Mouse (Mus musculus): ENCODE data around the gene Hspa2.
"Not testable (repeated sequence)": the region's sequence is repeated elsewhere in the genome, so short reads cannot be mapped to it uniquely, and the experiment has no call there.

The Hspa2 gene

GRCm38 (mm10) chr12:76434111-76434510 is 30.1 kb downstream of the Hspa2 start:
- no peak for DNase-seq (ENCODE audit: low spot score)

DNA sequence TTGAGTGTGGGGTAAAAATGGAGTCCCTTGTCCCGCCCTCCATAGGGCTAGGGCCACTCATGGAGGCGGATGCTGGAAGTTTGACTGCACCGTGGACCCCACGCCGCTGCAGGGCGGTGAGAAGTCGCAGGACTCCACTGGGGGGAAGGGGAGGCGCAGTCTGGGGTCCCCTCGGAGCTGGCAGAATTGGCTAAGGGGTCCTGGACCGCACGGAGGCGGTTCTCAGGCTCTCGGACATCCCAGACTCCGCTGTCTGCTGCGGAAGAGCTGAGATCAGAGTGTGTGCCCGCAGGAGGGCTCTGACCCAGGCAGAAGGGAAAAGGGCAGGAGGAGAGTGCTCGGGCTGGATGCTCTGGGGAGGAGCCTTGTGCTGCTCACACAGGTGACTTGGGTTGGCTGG is 31.1 kb downstream of the Hspa2 start:
- no peak for DNase-seq (ENCODE audit: low spot score)

DNA sequence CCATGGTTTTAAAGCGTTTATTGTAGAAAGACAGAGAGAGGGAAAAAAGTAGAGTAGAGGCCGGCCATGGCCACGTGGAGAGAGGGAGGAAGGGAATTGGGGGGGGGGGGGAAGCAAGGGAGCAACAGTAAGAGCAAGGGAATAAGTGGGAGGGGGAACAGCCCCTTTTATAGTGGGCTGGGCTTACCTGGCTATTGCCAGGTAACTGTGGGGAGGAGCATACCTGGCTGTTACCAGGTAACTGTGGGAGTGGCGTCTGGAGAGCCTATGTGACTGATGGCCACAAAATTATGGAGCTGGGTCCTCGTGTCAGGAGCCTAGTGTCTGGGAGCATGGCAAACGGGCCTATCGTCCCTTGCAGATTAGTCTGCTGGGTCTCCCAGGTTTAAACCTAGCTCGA is 31.6 kb downstream of the Hspa2 start:
- DNase-seq (ENCODE audit: low spot score) = no peak

GRCm38 (mm10) chr12:76443488-76443887 is 39.5 kb downstream of the Hspa2 start:
- DNase-seq (ENCODE audit: low spot score) = not testable (repeated sequence)

DNA sequence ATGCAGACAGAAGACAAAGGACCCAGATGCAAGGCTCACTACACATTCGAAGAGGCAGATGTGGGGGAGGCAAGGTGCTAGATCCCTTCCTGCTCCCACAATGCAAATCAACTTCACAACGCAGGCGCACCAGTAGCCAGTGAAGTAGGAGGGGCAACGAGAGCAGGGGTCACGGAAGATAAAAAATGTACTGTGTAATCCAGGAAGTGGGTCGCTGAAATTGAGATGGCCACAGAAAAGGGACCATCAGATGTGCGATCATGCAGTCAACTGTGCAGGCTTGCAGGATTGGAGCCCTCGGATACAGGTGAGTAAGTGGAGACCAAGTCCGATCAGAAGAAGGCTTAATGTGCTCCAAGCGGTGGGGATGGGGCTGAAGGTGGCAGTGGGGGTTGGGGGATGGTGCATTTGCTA is 40.4 kb downstream of the Hspa2 start:
- peak; percentile 81 for DNase-seq (ENCODE audit: low spot score)

DNA sequence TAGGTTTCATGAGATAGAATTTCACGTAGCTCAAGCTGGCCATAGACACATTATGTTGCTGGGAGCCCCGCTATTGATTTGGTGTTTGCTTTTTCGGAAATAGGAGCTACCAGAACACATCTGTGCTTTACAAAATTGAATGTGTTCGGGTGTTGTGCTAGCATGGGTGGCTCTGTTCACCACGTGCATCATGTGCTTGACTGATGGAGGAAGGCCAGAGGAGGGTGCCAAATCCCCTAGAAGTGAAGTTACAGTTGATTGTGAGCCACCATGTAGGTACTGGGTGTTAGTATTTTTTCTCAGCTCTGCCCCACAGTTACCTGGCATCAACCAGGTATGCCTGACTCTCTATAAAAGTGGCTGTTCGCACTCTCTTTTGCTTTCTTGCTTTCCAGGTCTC is 40.9 kb downstream of the Hspa2 start:
- DNase-seq (ENCODE audit: low spot score) = no peak

DNA sequence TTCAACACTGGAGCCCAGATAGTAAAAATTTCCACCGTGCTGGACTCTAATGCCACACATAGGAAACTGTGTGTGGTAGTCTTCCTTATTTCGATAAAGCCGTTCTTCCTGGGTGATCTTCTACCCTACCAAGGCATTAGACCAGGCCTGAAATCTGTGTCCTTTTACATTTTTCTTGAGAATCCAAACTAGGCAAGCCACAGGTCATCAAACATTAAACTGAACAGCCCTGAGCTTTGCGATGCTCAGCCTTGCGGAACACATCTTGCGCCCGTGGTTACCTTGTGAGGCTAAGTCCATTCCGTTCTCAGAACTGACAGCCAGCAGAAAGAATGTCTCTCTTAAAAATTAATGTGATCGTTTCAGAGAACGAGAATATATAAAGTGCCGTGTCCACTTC is 42.2 kb downstream of the Hspa2 start:
- no peak for DNase-seq (ENCODE audit: low spot score)

DNA sequence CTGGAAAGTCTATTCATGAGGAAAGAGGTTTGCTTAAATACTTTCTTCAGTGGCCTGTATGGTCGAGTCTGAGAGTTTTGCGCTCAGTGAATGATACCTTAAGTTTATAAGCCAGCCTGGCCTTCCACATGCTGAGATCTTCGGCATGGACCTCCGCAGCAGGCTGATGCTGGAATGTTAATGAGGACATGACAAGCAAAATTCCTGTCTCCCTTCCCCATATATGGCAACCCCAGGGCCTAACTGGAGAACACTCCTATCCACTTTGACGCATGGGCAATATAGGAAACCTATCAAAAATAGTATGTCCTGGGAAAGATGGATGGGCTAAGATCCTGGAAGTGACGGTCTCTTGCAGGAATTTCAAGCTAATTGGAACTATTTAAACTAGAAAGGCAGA is 44.2 kb downstream of the Hspa2 start:
- no peak for DNase-seq (ENCODE audit: low spot score)

GRCm38 (mm10) chr12:76452203-76452602 is 48.2 kb downstream of the Hspa2 start:
- no peak for DNase-seq (ENCODE audit: low spot score)

Measured in MN1 (cell line).